Mouse (Mus musculus) liver, embryonic 12.5 days (tissue): ENCODE data around the gene Dnmt3a. TPM values are rescaled to one million over a fixed set of nuclear protein-coding genes. Genes with fewer than 3 reads are reported as not detected.

ENCODE experiments used
- ATAC-seq: fragments of 200-750 bp; cut with Nextera tagmentation; 2 replicates; pipeline ENCODE4 v1.8.0; 2017; ENCODE audit warnings: moderate number of reproducible peaks, mild to moderate bottlenecking, moderate library complexity
- H3K27ac ChIP-seq: fragments of 300-500 bp; sonication (generic); 2 replicates; pipeline ENCODE4 v1.5.1; 2016; ENCODE audit warnings: mild to moderate bottlenecking
- H3K27me3 ChIP-seq: fragments of 300-500 bp; sonication (generic); replicated peaks from 2 replicates; pipeline ENCODE4 v1.6.1; 2016; ENCODE audit warnings: mild to moderate bottlenecking, moderate library complexity
- H3K36me3 ChIP-seq: fragments of 300-500 bp; sonication (generic); 2 replicates; pipeline ENCODE4 v1.6.1; 2016; ENCODE audit warnings: mild to moderate bottlenecking, moderate library complexity
- H3K4me1 ChIP-seq: fragments of 300-500 bp; sonication (generic); 2 replicates; pipeline ENCODE4 v1.6.1; 2016
- H3K4me2 ChIP-seq: fragments of 300-500 bp; sonication (generic); 2 replicates; pipeline ENCODE4 v1.6.1; 2016; ENCODE audit warnings: mild to moderate bottlenecking, moderate library complexity
- H3K4me3 ChIP-seq: fragments of 300-500 bp; sonication (generic); 2 replicates; pipeline ENCODE4 v1.5.1; 2016; ENCODE audit warnings: mild to moderate bottlenecking, moderate library complexity
- H3K9ac ChIP-seq: fragments of 300-500 bp; sonication (generic); 2 replicates; pipeline ENCODE4 v1.6.1; 2016; ENCODE audit warnings: mild to moderate bottlenecking, moderate library complexity
- H3K9me3 ChIP-seq: fragments of 300-500 bp; sonication (generic); replicated peaks from 2 replicates; pipeline ENCODE4 v1.6.1; 2016; ENCODE audit warnings: mild to moderate bottlenecking, moderate library complexity
- WGBS: fragments of 180-500 bp; shearing (Covaris S2); methylation state at CpG from one replicate; pipeline ENCODE4 v1.1.7; 2016; ENCODE audit not compliant: insufficient replicate concordance; 5-methylcytosine and 5-hydroxymethylcytosine counted together
- polyA plus RNA-seq: library from polyadenylated mRNA; unstranded; fragments of >200 nt; fragmentation: Nextera tagmentation; extraction: Ambion mirVana; gene quantifications from 2 replicates; pipeline ENCODE4 v1.2.1, GENCODE M21; 2016

Gene Dnmt3a
- polyA plus RNA-seq, 1 experiment from 2014 or later = 57.9 TPM

DNA sequence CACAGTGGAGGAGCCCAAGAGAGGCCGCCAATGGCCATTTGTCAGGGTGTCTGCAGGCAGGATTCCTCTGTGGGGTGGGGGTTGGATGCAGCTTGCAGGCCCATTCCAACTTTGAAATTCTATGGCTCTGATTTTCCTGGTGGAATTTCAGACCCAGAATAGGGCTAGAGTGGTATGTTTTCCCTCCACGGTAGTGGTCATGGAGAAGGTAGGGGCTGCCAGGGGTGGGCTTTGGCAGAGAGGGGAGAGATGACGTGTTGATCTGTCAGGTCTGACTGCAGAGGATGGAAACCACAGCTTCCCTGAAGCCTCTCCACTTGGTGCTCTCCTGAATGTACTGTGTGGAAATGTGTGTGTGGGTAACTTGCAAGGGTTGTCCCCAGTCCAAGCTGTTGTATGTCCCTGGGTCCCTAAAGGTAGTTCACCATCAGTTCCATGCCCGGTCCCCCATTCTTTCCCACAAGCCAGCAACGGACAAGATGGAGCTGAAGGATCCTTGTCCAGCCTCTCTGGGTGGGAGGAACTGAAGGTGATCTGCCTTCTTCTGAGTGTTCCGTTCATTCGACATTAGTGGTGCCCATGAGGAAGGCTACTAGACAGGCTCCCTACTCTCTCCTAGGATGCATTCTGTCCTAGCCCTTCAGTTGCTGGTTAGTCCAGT, 3.8 kb downstream of the Dnmt3a start:
- Histone ChIP-seq H3K9ac (no peak overlapping the region), H3K27me3 (peaks cover 59% of the 10 kb centered on the region), H3K4me1 (peaks cover 64% of the 10 kb centered on the region), H3K9me3 (no peaks in the 10 kb centered on the region), H3K27ac (no peak overlapping the region), H3K36me3 (no peaks in the 10 kb centered on the region), H3K4me2 (no peak overlapping the region), H3K4me3 (no peak overlapping the region)
- ATAC-seq = no peak
- 61% methylated on average over 7 of the region's 7 CpGs for whole genome bisulfite sequencing

DNA sequence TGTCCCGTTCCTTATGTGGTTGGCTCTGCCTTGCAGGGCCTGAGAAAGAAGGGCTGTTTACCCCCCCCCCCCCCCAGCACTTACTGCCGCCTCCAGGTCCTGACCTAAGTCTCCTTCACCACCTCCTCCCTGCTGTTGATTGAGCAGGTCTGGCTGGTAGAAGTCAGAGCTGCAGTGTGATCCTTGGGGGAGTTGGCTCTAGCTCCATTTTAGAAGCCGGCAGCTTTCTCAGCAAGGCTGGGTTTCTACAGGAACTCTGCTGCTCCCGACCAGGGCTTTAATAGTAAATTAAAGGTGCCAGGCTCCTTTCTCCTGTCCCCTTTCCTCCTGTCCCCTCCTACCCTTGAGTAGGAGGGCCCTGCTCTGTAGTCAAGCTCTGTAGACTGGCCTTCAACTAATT, 4.6 kb downstream of the Dnmt3a start:
- Histone ChIP-seq H3K27ac (no peak overlapping the region), H3K4me2 (no peak overlapping the region), H3K36me3 (no peaks in the 10 kb centered on the region), H3K4me1 (peaks cover 64% of the 10 kb centered on the region), H3K4me3 (no peak overlapping the region), H3K27me3 (peaks cover 50% of the 10 kb centered on the region), H3K9ac (no peak overlapping the region), H3K9me3 (no peaks in the 10 kb centered on the region)
- 48% methylated on average over 4 of the region's 4 CpGs for WGBS
- ATAC-seq = no peak

DNA sequence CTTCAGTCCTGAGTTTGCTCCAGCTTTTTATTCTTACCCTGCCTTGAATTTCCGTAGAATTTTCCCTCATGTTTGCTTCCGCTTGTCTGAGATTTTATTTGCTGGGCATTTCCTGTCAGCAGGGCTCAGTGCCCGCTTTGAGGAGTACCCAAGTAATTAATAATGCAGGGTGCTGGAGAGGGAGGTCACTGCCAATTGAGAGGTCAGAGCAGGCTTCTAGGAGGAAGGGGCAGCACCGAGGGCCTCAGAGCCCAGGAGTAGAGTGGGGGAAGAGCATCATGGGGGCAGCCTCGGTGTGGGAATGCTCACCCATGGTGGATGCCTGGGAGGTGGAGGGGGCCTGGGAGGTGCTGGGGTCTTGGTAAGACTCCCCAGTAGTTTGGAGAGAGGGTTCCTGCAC, 5.8 kb downstream of the Dnmt3a start:
- no peaks in the 10 kb centered on the region for H3K36me3 ChIP-seq
- no peak overlapping the region for H3K4me2 ChIP-seq
- WGBS = 53% methylated on average over 5 of the region's 5 CpGs
- H3K9me3 ChIP-seq = no peaks in the 10 kb centered on the region
- H3K4me3 ChIP-seq = no peak overlapping the region
- no peak overlapping the region for H3K9ac ChIP-seq
- no peak for ATAC-seq
- peaks cover 55% of the 10 kb centered on the region for H3K4me1 ChIP-seq
- H3K27ac ChIP-seq = peak overlapping the region; percentile 16; the same call in 1 of the 2 replicates
- H3K27me3 ChIP-seq = peaks cover 39% of the 10 kb centered on the region

DNA sequence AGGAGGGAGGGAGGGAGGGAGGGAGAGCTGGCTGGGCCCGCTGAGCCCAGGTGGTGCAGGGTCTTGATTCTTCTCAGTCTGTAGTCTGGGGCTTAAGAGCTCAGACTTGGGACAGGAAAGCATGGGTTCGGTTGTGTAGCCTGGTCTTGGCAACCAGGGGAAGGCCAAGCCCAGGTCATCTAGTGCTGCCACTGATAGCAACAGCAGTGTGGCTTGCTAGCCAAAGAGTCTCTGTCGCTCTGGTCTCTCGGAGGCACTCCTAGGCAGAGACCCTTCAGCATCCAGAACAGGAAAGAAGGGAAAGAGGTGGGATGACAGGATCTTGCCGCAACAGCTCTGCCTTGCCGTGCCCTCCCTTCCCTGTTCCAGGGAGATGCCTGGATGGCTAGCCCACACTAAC, 6.4 kb downstream of the Dnmt3a start:
- H3K4me1 ChIP-seq = peaks cover 54% of the 10 kb centered on the region
- 43% methylated on average over 6 of the region's 6 CpGs for WGBS
- no peak overlapping the region for H3K4me2 ChIP-seq
- H3K27me3 ChIP-seq = peaks cover 33% of the 10 kb centered on the region
- H3K27ac ChIP-seq = no peak overlapping the region
- no peak for ATAC-seq
- H3K9ac ChIP-seq = no peak overlapping the region
- no peaks in the 10 kb centered on the region for H3K36me3 ChIP-seq
- H3K4me3 ChIP-seq = no peak overlapping the region
- no peaks in the 10 kb centered on the region for H3K9me3 ChIP-seq

DNA sequence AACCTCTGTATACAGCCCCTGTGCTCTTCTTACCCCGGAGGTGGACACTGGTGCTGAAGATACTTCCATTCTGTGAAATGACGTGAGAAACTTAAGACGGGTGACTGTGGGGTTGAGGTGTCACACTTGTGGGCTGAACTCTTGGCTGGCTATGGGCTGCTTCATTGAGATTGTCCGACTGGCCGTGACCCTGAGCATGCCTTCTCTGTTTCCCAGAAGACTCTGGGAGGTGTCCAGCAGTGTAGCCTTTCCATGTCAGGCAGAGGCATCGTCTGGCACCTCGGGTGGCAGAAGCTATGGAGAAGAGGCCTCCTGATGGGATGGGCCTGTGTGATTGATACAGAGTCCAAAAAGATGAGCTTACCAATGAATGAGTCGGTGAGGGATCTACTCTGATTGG, 7.3 kb downstream of the Dnmt3a start:
- WGBS = 72% methylated on average over 8 of the region's 8 CpGs
- H3K9ac ChIP-seq = no peak overlapping the region
- no peak overlapping the region for H3K4me2 ChIP-seq
- H3K27ac ChIP-seq = no peak overlapping the region
- H3K27me3 ChIP-seq = peaks cover 24% of the 10 kb centered on the region
- ATAC-seq = no peak
- H3K36me3 ChIP-seq = no peaks in the 10 kb centered on the region
- peaks cover 46% of the 10 kb centered on the region for H3K4me1 ChIP-seq
- H3K9me3 ChIP-seq = no peaks in the 10 kb centered on the region
- H3K4me3 ChIP-seq = no peak overlapping the region

DNA sequence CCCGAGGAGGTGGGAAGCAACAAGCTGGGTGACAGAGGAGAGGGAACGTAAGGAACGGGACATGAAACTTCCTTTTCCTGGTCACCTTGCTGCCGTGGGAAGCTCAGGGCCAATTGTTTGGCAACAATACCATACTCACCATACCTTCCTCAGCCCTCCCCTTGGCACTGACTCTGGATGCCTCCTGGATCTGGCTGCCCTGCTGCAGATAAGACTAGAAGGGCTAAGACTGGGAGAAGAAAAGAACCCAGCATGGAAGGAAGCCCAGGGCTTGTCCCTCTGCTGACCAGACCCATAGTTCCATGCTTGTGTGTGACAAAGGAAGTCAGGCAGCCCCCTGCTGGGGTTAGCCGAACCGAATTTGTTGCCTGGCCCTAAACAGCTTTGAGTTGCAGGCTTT, 9.6 kb downstream of the Dnmt3a start:
- Histone ChIP-seq H3K4me3 (no peak overlapping the region), H3K27me3 (0 out of 2 replicates have a peak, but pooled peaks cover 2% of the 10 kb centered on the region), H3K36me3 (no peaks in the 10 kb centered on the region), H3K4me1 (peaks cover 29% of the 10 kb centered on the region), H3K9me3 (no peaks in the 10 kb centered on the region), H3K4me2 (no peak overlapping the region), H3K9ac (no peak overlapping the region), H3K27ac (no peak overlapping the region)
- ATAC-seq = no peak
- 47% methylated on average over 6 of the region's 6 CpGs for WGBS

DNA sequence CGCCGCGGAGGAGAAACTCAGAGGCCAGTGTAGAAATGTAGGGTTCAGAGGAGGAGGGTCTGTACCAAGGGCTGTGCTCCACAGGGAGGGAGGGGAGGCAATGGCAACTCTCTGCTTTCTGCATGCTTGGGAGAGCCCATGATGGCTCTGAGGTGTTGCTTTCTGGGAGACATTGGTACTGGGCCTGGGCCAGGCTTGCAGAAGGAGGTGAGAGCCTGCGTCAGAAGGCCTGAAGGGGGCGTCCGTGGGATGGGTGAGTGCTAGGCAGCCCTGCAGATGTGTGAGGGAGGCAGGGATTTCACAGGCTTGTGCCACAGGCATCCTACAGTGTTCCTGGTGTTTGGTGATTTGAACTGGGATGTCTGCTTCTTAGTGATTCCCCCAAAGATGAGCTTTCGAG, 11.2 kb downstream of the Dnmt3a start:
- Histone ChIP-seq H3K36me3 (no peaks in the 10 kb centered on the region), H3K4me3 (no peak overlapping the region), H3K27ac (no peak overlapping the region), H3K9ac (no peak overlapping the region), H3K27me3 (no peaks in the 10 kb centered on the region), H3K4me2 (no peak overlapping the region), H3K4me1 (peaks cover 15% of the 10 kb centered on the region), H3K9me3 (no peaks in the 10 kb centered on the region)
- 61% methylated on average over 7 of the region's 7 CpGs for WGBS
- ATAC-seq = no peak

DNA sequence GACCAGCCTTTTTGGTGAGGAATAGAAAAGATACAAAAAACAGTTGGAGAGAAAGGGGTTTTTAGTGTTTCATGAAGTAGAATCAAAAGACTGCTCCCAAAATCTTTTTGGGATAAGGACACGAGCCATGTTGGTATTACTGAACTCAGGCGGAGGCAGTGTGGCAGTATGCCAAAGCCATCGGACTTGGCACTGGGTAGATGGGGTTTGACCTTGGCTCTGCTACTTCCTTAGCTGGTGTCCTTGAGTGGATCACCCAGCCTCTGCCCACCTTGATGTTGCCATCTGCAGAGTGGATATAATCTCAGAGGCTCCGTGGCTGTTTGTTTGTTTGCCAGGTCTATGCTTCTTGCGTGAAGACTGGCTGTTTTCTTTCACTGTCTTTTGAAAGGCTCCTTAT, 11.8 kb downstream of the Dnmt3a start:
- Histone ChIP-seq H3K4me2 (no peak overlapping the region), H3K9me3 (no peaks in the 10 kb centered on the region), H3K36me3 (no peaks in the 10 kb centered on the region), H3K4me1 (peaks cover 10% of the 10 kb centered on the region; the same call in 1 of the 2 replicates), H3K27ac (no peak overlapping the region), H3K27me3 (no peaks in the 10 kb centered on the region), H3K4me3 (no peak overlapping the region), H3K9ac (no peak overlapping the region)
- ATAC-seq = no peak
- WGBS = 74% methylated on average over 5 of the region's 5 CpGs

DNA sequence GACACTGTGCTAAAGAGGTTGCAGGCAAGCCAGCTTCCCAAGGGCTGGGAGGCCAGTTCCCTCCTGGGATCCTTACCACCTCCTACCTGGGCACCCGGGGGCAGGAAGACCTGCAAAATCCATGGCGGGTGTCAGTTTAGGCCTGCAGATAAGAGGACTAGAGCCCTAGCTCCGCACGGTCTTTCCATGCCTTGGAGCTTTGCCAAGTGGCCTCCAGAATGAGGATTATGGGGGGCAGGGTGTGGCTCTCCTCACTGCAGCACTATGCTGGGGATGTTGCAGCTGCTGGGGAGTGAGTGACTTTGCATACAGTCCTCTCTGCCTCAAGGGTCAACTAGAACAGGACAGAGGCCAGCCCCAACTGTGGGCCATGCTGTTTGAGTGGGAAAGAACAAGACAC, 14.1 kb downstream of the Dnmt3a start:
- Histone ChIP-seq H3K4me1 (peaks cover 20% of the 10 kb centered on the region), H3K27ac (no peak overlapping the region)
- WGBS = 65% methylated on average over 4 of the region's 4 CpGs

DNA sequence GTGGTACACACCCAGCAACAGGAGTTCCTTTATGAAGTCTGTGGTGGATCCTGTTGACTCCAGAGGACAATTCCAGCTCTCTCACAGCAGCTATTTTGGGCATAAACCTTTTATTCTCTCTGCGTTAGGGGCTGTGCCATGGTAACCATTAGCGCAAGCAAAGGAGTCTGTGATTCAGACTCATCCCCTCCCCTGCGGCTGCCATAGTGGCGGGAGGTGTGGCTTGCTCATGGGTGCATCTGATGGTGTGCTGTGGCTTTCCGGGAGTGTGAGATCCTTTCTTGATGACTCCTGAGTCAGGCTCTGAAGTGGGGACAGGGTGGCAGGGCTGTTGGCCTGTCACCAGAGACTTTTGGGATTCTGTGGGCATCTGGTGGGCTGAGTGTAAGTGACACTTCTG, 17.6 kb downstream of the Dnmt3a start:
- no peaks in the 10 kb centered on the region for H3K27me3 ChIP-seq
- H3K27ac ChIP-seq = no peak overlapping the region
- H3K4me3 ChIP-seq = no peak overlapping the region
- H3K9me3 ChIP-seq = no peaks in the 10 kb centered on the region
- no peak overlapping the region for H3K9ac ChIP-seq
- no peak overlapping the region for H3K4me2 ChIP-seq
- WGBS = 73% methylated on average over 5 of the region's 5 CpGs
- ATAC-seq = no peak
- H3K36me3 ChIP-seq = no peaks in the 10 kb centered on the region
- peaks cover 34% of the 10 kb centered on the region for H3K4me1 ChIP-seq

More for the DNA sequence above, 14.1 kb downstream of the Dnmt3a start:
- no peak for ATAC-seq
- Histone ChIP-seq H3K4me2 (no peak overlapping the region), H3K9me3 (no peaks in the 10 kb centered on the region), H3K9ac (no peak overlapping the region), H3K36me3 (no peaks in the 10 kb centered on the region), H3K4me3 (no peak overlapping the region), H3K27me3 (no peaks in the 10 kb centered on the region)

DNA sequence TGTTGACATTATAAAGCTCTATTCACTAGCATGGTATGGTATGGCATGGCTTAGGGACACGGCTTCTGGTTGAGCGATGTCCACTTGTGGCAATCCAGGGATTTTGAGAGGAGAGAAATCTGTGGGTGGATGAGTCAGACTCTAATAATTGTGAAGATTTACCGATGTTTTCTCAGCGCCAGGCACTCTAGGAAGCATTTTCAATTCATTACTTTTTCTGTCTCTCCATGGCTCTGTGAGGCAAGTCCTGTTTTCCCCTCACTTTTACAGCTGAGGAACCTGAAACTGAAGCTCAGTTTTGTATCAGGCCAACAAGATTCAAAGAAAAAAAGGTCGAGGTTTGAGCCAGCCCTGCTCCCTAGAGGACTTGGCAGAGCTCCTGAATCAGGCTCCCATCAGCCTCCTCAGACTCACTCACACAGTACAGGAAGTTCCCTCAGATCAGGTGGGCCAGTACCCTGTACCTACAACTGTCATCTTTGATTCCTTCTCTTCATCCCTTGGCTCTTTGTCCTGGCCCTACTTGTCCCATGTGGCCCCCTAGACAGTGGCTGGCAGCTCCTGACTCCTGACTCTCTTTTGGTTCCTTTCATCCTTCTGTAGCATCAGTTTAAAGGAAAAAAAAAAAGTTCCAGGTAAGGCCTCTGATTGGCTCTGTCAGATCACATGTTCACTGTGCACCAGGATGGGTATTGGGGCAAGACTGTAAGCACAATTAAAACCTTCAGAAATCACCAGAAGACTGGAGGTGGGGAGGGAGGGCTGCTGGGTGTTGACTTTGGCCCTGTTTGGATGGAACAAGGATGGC, 19.3 kb downstream of the Dnmt3a start:
- no peak for ATAC-seq
- 55% methylated on average over 5 of the region's 5 CpGs for WGBS
- no peak overlapping the region for H3K9ac ChIP-seq
- peaks cover 30% of the 10 kb centered on the region for H3K4me1 ChIP-seq
- H3K36me3 ChIP-seq = no peaks in the 10 kb centered on the region
- H3K27ac ChIP-seq = no peak overlapping the region
- no peak overlapping the region for H3K4me3 ChIP-seq
- H3K4me2 ChIP-seq = peak overlapping the region; percentile 44
- no peaks in the 10 kb centered on the region for H3K27me3 ChIP-seq
- no peaks in the 10 kb centered on the region for H3K9me3 ChIP-seq

DNA sequence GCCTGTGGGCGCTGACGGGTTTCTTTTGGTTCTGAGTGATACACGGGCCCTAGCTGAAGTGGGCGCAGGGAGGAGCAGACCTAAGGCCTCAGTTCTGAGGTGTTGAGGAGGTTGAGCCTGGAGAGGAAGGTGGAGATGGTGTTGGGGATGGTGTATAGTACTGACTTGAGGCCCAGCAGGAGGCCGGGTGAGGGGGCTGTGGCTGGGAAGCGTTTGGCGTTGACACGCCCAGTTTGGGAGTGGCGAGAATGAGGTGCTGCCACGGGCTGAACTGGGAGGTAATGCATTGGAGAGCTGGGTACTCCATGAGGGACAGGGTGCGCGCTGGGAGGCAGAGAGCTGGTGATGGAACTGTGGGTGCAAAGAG, 19.9 kb downstream of the Dnmt3a start:
- WGBS = 42% methylated on average over 12 of the region's 12 CpGs
- no peak overlapping the region for H3K9ac ChIP-seq
- no peaks in the 10 kb centered on the region for H3K9me3 ChIP-seq
- H3K36me3 ChIP-seq = no peaks in the 10 kb centered on the region
- H3K4me2 ChIP-seq = peak overlapping the region; percentile 44
- H3K4me3 ChIP-seq = no peak overlapping the region
- peaks cover 28% of the 10 kb centered on the region for H3K4me1 ChIP-seq
- no peak overlapping the region for H3K27ac ChIP-seq
- peak; percentile 22; the same call in 1 of the 2 replicates for ATAC-seq
- H3K27me3 ChIP-seq = no peaks in the 10 kb centered on the region
